Mouse (Mus musculus) hematopoietic stem cell, adult 5-6 weeks (primary cell): ENCODE data around the gene Cd80. TPM values are rescaled to one million over a fixed set of nuclear protein-coding genes. Genes with fewer than 3 reads are reported as not detected.

ENCODE experiments used
- ATAC-seq, 2 experiments: fragments of 125-278 bp in 1 of 2; replicated peaks in 1 of 2; 2 replicates each; pipeline ENCODE4 v1.8.0; 2016 to 2017; ENCODE audit warnings: inconsistent platforms in 2 of 2, mild to moderate bottlenecking in 2 of 2, moderate number of reproducible peaks in 2 of 2, low read depth in 1 of 2, moderate TSS enrichment in 1 of 2; ENCODE audit not compliant: low FRiP score in 2 of 2, poor library complexity in 2 of 2, severe bottlenecking in 2 of 2, insufficient read depth in 1 of 2, low TSS enrichment in 1 of 2
- total RNA-seq: library from RNA; stranded (forward); fragments of 172-1452, 232-1000 nt; gene quantifications from 2 replicates; pipeline ENCODE4 v1.2.3, GENCODE M21; 2017

Cd80 gene
- total RNA-seq, 1 experiment from 2014 or later = not detected

DNA sequence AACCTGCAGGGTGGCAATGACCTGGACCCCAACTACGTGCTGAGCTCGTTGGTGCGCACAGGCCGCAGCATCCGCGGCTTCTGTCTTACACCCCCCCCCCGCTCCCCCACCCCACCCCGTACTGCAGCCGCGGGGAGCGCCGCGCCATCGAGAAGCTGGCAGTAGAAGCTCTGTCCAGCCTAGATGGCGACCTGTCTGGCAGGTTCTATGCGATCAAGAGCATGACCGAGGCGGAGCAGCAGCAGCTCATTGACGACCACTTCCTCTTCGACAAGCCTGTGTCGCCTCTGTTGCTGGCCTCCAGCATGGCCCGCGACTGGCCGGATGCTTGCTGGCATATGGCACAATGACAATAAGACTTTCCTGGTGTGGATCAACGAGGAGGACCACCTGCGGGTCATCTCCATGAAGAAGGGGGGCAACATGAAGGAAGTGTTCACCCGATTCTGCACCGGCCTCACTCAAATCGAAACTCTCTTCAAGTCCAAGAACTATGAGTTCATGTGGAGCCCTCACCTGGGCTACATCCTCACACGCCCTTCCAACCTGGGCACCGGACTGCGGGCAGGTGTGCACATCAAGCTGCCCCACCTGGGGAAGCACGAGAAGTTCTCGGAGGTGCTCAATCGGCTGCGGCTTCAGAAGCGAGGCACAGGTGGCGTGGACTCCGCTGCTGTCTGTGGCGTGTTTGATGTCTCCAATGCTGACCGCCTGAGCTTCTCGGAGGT is 28.4 kb downstream of the Cd80 start:
- ATAC-seq = peak; percentile 57 to 59

DNA sequence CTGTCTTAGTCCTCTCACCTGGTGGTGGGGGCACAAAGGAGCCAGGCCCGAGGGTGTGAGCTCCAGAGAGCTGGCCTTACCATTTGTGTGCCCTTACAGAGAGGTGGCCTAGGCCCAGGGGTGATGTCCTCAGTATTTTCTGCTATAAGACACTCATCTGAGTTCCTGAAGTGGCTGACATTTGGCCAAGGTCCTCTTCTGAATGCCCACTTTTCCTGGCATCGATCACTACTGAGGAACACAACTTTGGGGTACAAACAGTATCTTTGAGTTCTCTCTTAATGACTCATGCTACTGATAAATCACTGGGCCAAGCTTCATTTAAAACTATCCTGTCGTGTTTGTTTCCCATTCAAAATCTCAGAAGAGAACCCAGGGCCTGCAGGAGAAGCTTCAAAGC is 37.2 kb downstream of the Cd80 start:
- ATAC-seq = no peak

DNA sequence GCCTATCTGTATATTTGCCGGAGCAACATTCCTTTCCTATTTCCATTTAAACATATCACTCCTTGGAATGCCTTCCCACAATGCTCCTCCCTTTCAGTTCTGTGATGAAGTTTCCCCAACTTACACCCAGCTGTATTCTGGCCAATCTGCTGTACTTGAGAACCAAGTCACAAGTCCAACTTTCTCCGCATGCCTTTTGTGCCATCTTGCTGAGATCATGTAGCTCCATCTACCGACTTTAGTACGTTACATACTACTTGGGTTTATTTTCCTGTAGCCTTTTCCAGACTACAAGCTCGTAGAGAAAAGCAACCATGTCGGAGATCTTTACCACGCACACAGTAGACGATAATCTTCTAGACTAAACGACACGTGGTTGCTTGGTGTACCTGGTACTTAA is 38.5 kb downstream of the Cd80 start:
- no peak for ATAC-seq

DNA sequence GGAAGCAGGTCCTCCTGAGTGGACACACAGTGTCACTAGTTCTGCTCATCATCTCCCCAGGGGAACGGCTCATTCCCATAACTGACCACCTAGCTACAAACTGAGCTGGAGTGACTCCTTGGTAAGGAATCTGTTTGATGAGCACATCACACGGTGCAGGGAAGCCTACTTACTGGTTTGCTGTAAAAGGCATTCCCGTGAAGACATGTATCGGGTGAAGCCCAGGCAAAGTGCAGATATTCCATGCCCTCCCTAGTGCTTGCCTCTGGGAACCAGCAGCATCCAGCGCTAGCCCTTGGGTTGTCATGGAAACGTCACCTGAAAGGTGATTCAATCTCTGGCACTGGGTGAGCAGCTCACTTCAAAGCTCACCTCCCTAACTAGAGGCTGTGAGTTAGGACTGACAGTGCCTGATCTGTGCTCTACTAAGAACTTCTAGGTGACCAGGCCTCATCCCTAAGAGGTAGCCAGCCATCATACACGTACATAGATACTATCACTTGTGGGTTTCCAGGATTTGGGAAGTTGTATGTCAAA is 41.3 kb downstream of the Cd80 start:
- ATAC-seq = no peak

DNA sequence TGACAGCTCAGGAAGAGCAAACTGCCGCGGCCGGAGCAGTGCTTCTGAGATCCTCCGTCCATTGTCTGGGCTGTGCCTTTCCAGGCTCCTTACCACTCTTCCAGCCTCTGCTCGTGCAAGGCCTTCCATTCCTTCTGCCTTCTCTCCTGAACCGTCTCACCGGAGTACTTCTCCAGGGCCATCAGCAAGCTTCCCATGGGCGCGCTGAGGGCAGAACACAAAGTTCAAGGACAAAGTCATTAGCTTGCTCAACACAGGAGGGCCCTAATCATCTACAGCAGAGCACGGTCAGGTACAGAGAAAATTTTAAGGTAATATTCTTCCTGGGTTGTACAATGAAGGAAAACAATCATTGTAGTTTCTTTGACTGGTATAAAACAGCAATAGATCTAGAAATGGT is 47.1 kb downstream of the Cd80 start:
- ATAC-seq = no peak

DNA sequence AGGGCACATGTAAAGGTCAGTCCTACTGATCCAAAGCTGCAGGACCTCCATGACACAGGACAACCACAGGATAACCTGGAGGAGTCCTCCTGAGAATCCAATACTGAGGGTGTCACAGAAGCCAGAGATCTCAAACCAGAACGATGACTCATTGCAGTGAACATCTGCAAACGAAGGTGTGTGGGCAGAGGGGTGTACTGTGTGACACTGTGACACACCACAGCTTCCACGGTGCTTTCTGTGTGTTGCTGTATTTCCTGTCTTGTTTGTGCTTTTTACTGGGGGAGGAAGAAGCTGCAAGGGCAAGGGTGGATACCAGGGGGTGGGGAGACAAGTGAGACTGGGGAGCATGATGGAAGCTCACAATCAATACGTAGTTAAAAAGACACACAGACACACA is 48.2 kb downstream of the Cd80 start:
- ATAC-seq = no peak

DNA sequence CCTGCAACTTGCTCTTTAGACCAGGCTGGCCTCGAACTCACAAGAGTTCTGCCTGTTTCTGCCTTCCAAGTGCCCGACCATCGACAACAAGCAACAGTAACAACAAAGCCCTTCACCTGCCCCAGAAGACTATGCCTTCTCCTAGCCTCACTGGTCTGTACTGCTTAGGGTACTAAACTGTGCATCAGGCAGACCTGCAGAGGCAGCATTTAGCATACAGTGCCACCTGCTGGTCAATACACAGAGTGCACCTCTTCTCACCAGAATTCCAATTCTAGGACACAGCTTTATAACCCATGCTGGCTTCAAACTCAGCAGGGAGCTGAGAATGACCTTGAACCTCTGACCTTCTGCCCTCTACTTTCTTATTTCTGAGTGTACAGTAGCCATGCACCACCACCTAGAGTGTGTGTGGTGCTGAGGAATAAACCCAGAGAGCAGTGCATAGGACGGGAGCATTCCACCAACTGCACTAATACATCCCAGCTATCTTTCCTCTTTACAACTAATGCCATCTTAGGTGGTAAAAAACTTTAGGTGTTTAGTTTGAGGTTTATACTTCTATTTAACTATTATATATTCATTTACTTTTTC is 50.8 kb downstream of the Cd80 start:
- ATAC-seq = peak; percentile 82 to 89

DNA sequence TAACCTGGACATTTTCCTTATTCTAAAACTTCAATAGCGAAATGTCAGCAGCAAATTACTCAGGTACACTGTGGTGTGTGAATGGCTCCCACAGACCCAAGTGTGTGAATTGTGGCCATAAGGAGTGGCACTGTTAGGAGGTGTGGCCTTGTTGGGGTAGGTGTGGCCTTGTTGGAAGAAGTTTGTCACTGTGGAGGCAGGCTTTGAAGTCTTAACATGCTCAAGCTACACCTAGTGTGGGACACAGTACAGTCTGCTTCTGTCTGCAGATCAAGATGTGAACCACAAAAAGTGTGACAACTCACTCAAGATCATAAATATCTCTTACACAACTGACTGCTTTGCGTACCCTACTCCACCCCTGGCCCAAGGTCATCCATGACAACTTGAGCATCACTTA is 55.5 kb downstream of the Cd80 start:
- ATAC-seq = no peak

DNA sequence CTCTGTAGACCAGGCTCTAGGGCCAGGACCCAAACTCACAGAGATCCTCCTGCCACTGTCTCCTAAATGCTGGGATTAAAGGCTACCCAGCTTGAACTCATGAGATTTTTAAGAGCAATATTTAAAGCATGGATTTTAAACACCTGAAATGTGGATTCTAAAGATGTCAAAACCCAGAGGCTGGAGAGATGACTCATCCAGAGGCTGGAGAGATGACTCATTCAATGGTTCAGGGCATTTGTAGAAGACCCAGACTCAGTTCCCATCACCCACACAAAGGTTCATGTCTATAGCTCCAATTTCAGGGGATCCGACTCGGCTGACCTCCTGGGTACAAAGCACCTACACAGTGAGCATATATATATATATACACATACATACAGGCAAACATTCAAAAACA is 63.8 kb downstream of the Cd80 start:
- ATAC-seq = no peak

DNA sequence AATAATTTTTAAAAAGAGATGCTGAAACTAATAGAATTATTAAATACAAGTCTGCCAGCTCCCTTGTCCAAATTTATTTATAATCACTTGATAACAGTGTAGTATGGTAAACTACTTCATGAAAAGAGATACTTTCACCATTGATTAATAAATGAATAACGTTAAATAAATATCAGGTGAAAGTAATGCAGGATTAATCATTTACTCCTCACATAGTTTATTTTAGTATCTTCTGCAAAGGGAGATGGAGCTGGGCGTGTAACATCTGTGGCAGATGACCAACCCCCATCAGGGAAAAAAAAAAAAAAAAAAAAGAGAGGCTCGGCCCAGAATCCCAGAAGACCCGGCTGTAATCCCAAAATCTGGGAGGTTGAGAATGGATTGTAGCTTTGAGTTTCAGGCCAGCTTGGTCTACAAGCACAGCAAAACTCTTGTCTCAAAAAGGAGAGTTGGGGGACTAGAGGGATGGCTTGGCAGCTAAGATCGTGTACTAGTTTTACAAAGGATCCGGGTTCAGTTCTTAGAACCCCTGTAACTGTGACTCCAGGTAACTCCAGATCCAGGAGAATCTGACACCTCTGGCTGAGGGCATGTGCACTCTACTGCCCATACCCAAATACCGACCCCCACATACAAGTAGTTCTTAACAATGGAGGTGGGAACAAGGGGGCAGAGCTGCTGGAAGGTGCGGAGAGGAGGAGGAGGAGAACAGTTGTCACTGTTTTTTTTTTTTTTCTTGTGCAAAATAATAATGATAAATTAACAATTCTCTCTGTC is 66.0 kb downstream of the Cd80 start:
- ATAC-seq = no peak

DNA sequence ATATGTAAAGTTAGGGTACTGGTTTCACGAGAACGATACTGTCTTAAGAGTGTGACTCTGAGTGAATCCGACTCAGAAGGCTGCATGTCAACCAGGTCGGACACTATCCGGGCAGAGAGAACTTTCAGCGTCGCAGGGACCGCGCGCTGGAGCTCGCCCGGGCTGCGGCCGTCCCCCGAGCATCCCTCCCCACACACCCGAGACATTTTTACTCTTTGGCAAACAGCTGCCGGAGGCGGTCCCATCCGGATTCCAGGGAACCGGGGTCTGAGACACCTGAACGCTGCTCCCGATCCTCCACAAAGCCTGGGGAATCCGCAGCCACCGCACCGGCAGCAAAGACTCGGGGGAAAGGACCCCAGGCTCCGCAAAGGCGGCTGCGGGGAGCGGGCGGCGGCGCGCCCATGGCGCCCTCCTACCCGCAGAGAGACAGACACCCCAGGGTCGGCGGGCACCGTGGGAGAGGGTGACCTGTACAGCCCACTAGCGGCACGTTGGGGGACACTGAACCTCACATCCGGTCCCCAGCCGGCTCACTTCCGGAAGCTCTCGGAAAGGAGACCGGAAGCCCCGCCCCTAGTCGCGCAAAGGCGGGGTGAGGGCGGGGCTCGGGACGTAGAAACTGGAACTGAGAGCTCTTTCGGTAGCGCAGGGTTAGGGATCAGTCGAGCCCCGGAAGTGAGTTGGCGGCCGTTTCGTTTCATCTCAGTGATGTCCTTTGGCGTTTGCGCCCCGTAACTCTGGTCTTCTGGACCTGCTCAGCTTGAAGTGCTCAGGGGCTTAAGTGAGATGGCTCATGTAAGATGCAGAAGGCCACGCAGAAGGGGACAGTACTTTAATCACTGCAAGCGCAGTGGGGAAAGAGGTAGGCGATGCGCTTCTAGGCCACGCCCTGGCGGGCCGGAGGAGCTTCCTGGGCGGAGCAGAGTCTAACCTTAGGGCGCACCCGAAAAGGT is 67.0 kb downstream of the Cd80 start, which contains the start of gene Timmdc1:
TSS of gene Timmdc1 (minus strand) at position 535 of the 956 bp plus-strand sequence.
- peak; percentile 96 to 98 for ATAC-seq

DNA sequence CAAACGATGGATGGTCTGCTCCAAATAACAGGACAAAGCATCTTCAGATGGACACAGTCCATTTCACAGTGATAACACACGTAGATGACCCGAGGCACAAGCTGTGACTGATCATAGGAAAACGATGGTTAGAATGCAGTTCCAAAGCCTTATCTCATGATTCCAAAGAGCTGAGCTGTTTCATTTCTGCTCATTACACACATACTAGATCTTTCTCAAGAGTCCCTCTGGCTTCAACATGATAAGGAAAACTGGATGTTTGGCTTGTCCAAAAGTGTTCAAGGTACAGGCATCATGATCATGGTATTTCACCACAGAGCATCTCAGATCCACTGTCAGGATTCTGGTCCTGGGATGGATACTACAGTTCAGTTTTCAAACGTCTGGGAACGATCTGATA is 70.9 kb downstream of the Cd80 start:
- ATAC-seq = no peak

DNA sequence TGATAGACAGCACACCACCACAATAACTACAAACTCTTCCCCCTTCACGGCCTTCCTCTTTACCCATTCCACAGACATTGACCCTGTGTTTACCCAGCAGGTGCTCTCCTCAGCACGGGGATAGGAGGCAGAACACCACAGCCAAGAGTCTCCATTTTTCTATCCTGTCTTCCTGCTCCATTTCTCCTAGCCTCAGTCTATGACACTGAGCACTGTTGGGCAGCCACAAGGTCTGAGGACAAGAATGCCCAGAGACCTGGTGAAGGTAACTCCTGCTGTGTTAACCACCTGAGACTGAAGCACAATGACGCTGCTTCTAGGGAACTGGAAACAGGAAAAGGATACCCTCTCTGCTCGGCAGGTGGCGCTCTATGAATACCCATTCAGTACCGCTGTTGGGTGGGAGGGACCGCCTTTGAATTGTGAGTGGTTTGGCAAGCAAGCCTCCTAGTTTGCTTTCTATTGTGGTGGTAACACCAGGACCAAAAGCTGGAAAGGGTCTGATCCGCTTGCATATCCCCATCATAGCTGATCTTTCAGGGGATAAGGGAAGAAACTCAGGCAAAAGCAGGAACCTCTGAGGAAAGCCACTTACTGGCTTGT is 81.3 kb downstream of the Cd80 start:
- peak; percentile 80 to 97 for ATAC-seq

DNA sequence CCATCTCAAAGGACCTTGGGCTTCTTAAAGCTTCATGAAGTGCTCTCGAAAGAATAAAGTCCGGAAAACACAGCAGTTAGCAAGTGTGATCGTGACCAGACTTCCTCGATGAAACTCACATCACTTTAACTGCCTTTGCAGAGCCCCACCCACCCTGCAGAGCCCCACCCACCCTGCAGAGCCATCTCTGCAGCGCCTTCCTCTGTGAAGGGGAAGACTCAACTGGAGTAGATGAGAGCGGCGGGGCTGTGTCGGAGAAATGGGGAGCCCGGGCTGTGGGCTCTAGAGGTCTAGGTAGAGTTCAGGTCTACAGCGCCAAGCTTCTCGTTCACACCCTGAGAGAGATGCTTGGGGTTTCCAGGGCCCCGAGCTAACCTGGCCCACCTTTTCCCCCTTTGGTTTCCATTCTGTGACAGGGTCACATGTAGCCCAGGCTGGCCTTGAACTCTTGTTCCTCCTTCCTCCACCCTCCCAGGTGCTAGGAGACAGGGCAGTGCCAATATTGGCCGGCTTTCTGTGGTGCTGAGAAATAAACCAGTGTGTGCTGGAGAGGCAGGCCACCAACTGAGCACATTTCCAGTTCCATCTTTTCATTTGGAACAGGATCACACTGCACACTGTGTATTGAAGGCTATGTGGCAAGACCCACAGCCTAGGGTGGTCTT is 83.5 kb downstream of the Cd80 start:
- ATAC-seq = no peak
